Mouse (Mus musculus) spleen, postnatal 14 days (tissue): ENCODE measurements around the gene Vmn1r233.

Source experiments
- DNase-seq, 2 experiments: peaks; one replicate each; pipeline ENCODE4 v3.0.0; 2021 to 2022; ENCODE audit warnings: low spot score in 2 of 2

Vmn1r233 gene

GRCm38 (mm10) chr17:20996364-20996763 lies at the start of gene Vmn1r233:
TSS of gene Vmn1r233 (minus strand) at chr17:20996464.
- DNase-seq, result no peak

GRCm38 (mm10) chr17:21018410-21019080 lies 22.3 kb upstream of the Vmn1r233 start:
- no peak for DNase-seq

GRCm38 (mm10) chr17:21009726-21010125 lies 13.5 kb upstream of the Vmn1r233 start:
- no peak for DNase-seq

- peak; percentile 54 to 72 for DNase-seq
Measured at GRCm38 (mm10) chr17:21008382-21009331, 12.4 kb upstream of the Vmn1r233 start, which contains the start of gene Zfp160. TSS of gene Zfp160 (plus strand) at chr17:21008903.

GRCm38 (mm10) chr17:20993716-20994115 lies 2.5 kb downstream of the Vmn1r233 start:
- DNase-seq, result no peak

- no peak for DNase-seq
Measured at GRCm38 (mm10) chr17:20966681-20967080, 29.6 kb downstream of the Vmn1r233 start.

GRCm38 (mm10) chr17:20965421-20965820 lies 30.8 kb downstream of the Vmn1r233 start:
- no peak for DNase-seq

GRCm38 (mm10) chr17:20960386-20960785 lies 35.9 kb downstream of the Vmn1r233 start:
- no peak for DNase-seq

- DNase-seq, result no peak
Measured at GRCm38 (mm10) chr17:20946636-20947035, 49.6 kb downstream of the Vmn1r233 start.

- DNase-seq, result no peak
Measured at GRCm38 (mm10) chr17:20946026-20946565, 50.2 kb downstream of the Vmn1r233 start.

- peak; percentile 94 to 97 for DNase-seq
Measured at GRCm38 (mm10) chr17:20944985-20945891, 51.0 kb downstream of the Vmn1r233 start, which contains the start of gene Ppp2r1a. TSS of gene Ppp2r1a (plus strand) at chr17:20945311.

GRCm38 (mm10) chr17:20944226-20944625 lies 52.0 kb downstream of the Vmn1r233 start:
- no peak for DNase-seq
